Mouse (Mus musculus) MEL-GATA-1-ER (cell line): ENCODE measurements around the gene Ccrl2.

Experiments
- DNase-seq: peaks from one replicate; pipeline ENCODE4 v3.0.0-alpha.2; 2012; ENCODE audit warnings: low read depth; ENCODE audit errors: extremely low read depth

Ccrl2 gene

GRCm38 (mm10) chr9:111062840-111063239 lies 5.5 kb upstream of the Ccrl2 start:
- DNase-seq, result no peak

GRCm38 (mm10) chr9:111058943-111059556 lies 1.7 kb upstream of the Ccrl2 start:
- no peak for DNase-seq

DNA sequence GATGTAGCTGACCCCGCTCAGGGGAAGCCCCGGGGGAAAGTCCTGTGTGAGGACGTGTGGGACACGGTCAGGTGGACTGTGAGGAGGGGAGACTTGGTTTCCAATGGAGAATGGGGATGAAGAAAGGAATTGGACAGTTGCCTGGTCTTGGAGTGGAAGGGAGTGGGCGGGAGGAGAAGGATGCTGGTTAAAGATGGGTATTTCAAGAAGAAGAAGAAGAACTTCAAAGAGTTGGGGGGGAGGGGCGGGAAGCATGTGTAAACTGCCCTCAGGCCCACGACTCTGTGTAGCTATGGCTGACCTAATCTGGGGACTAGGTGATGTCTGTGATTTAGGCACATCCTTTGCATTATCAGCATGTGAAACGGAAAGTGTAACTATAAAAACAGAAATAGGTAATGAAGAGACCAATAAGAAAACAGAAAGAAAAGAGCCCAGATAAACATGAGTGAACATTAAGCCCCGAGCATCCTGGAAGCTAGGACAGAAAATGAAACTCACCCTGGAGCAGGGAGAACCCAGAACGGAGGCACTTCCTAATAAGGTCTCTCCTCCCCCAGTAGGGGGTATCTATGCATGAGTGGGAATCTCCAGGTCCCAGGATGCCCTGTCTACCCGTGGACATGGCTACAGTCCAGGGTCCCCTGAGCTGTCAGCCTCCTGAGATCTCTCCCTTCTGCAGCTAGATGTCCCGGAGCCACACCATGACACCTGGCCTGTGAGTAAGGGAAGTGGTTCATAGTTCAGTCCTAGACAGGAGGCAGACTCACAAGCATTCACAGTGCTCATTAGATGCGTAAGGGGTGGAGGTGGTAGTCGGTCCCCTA lies 438 bp upstream of the Ccrl2 start:
- no peak for DNase-seq

DNA sequence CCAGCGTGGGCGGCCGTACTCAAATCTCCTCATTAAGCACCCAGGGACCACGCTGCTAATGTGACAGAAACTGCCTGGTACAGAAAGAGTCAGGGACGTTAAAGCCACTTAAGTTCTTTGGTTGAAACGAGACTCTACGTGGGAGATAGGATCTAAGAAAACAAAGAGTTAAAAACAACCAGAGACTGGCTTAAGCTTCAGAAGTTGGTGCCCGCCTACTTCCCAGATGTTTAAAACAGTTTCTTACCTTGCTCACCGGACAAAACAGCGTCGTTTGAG lies 861 bp downstream of the Ccrl2 start:
- DNase-seq, result no peak

GRCm38 (mm10) chr9:111055800-111056518 lies 1.4 kb downstream of the Ccrl2 start:
- no peak for DNase-seq

DNA sequence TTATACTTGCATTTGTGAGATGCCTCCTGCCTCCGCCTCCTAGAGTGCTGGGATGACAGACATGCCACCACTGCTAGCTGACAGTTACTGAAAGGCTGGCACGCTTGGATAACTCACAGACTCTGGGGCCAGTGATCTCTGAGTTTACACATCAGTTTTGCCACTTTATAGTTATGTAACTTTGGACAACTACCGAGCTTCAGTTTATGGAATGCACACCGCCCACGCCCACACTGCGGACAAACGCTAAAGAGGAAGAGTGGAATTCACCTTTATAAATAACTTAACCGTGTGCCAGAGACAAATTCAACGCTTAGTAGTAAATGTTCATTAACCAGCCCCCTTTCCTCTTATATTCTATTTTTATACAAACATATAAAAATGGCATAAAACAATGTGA lies 2.4 kb downstream of the Ccrl2 start:
- DNase-seq, result no peak

DNA sequence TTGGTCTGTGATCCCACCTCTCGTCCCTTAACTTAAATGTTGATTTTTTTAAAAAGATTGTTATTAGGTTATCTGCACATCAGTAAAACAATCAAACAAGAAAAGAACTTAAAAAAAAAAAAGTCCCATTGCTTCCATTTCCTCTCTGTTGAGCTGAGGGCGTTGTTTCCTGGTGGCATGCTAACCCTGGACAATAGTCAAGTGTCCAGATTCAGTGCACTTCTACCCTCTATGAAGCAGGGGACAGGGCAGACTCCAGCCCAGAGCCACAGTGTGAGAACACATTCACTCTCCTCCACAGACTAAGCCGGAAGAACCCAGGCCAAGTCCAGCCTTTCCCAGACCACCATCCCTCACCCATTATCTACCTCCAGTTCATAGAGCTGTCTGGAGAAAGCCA lies 8.9 kb downstream of the Ccrl2 start:
- no peak for DNase-seq

DNA sequence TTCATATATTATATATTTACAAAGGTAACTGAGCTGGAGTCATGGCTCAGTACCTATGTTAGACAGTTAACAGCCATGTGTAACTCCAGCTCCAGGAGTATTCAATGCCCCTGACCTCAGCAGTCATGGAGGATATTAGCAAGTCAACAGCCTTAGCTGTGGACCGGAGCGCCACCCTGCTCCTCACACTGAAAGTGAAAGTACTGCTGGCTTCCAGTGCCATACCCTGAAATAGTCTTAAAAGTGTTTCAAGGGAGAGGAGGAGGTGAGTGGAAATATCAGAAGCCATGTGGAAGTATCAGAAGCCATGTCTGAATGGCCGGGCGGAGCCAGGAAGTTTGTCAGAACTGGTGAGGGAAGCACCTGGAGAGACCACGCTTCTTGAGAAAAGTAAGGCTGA lies 10.1 kb downstream of the Ccrl2 start:
- DNase-seq, result no peak

DNA sequence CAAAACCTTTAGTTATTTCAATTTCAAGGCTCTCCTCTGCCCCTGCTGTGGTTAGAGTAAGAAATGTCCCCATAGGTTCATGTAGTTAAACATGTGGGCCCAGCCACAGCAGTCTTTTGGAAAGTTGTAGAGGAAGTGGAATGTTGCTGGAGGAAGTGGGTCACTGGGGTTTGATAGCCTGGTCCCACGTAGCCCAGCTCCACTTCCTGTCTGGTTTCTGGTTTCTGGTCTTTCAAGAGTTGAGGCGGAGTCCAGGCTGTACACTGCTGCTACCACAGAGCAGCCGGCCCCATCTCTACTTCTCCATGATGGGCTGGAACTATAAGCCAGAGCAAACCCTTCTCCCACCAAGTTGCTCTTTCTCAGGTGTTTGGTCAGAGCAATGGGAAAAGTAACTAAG lies 11.1 kb downstream of the Ccrl2 start:
- DNase-seq, result no peak

- no peak for DNase-seq
Observed at GRCm38 (mm10) chr9:111042266-111042665, 15.1 kb downstream of the Ccrl2 start.

DNA sequence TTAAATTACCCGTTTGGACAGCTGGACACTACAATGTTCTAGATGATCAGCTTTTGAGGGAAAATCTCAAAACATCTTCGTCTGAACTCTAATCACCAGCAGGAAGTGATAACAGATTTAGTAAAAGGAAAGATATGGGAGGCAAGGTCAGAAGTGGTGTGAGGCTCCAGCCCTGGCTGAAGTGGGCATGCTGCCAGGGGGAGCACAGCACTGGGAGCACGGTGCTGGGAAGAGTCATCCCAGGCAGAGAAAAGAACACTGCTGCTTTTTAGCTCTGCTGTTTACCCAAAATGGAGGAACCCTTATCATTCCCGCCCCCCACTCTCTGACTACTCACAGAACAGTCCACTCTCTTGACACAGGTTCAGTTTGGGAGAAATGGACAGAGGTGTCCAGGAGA lies 17.4 kb downstream of the Ccrl2 start:
- DNase-seq, result no peak

GRCm38 (mm10) chr9:111033717-111034116 lies 23.6 kb downstream of the Ccrl2 start:
- no peak for DNase-seq

GRCm38 (mm10) chr9:111026791-111027190 lies 30.5 kb downstream of the Ccrl2 start:
- peak; percentile 85 for DNase-seq

DNA sequence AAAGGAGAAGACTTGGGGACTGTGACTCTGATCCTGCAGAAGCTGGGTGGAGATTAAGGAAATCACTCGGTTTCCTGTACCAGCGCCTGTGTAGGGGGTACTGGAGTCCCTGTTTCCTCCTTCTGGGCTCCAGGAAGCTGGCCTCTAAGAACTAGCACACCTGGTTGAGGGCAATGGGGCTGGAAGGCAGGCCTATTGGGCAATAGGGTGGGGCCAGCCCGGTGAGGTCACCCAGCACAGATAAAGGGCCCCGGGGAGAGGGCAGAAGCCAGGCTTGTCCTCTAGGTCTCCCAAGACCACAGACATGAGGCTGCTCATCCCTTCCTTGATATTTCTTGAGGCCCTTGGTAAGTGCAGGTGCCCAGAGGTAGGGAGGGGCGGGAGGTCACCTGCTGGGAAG lies 38.3 kb downstream of the Ccrl2 start, which contains the start of gene Ltf:
Gene Ltf, plus strand, starts transcription at position 250 of the 400 bp plus-strand sequence.
- no peak for DNase-seq

DNA sequence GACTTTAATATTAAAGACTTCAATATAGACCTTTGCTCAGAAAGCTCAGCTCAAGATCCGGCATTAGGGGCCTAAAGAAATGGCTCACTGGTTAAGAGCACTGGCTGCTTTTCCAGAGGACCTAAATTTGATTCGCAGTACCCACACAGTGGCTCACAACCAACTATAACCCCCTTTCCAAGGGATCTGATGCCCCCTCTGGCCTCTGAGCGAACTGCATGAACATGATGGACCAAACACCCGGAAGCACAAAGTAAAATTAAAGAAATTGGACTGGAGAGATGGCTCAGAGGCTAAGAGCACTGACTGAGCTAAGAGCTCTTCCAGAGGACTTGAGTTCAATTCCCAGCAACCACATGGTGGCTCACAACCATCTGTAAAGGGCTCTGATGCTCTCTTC lies 41.7 kb downstream of the Ccrl2 start:
- no peak for DNase-seq

- no peak for DNase-seq
Observed at GRCm38 (mm10) chr9:111012041-111012440, 45.3 kb downstream of the Ccrl2 start.

- no peak for DNase-seq
Observed at GRCm38 (mm10) chr9:111011550-111011949, 45.8 kb downstream of the Ccrl2 start.

DNA sequence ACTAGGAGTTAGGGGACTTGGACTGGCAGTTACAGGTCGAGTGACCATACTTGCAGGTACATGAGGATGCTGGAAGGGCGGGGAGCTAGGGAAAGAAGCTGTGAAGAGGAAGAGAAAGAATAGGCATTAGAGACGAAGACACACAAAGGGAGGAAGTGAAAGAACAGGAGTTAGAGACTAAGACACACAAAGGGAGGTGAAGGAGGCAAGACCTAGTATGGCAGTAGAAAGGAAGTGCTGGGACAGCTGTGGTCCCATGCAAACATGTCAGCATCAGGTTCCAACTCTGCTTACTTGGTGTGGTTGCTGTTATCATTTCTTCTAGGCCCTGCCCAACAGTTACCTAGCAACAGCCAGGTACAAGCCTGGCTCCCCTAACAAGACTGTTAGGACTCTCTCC lies 47.6 kb downstream of the Ccrl2 start:
- no peak for DNase-seq

DNA sequence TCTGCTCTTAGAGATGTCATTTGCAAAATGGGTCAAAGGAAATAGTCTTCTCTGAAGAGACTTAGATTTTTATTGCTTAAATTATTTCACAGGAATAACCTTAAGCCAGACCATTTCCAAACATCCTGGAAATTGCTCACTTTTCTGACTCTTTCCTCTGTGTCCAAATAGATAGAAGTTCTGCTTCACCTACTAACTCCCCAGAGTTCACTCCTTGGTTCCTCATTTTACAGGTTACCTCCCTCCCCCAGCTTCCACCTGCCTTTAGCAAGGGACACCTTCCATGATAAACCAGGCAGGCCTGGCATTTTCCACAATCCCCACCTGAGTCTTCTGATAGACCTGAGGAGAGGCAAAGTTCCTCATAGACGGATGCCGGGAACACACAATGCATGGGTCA lies 50.8 kb downstream of the Ccrl2 start:
- no peak for DNase-seq
